Mouse (Mus musculus): ENCODE data around the gene Mcpt4.
"Not testable (repeated sequence)": the region's sequence is repeated elsewhere in the genome, so short reads cannot be mapped to it uniquely, and the experiment has no call there.

Gene Mcpt4

DNA sequence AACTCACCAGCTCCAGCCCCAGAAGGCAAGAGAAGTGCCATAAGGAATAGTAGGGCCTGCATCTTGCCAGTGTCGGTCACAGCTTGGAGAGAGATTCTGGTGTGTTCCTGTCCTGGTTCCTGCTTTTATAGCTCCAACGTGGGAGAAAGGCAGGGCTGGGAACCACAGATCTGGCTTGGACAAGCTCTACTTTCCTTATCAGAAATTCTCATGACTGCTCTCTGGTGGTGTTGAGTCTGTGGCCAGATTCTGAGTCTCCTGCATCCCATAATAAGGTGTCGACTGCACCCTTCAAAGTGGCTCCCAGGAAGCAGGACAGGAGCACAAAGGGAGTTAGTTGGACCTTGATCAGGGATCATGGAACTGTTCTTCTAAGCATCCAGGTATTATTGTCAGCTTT, at the start of gene Mcpt4:
Gene Mcpt4 (minus strand): TSS at position 101 of the 400 bp plus-strand sequence.
- DNase-seq (ENCODE audit: extremely low spot score, low spot score), result not testable (repeated sequence)

DNA sequence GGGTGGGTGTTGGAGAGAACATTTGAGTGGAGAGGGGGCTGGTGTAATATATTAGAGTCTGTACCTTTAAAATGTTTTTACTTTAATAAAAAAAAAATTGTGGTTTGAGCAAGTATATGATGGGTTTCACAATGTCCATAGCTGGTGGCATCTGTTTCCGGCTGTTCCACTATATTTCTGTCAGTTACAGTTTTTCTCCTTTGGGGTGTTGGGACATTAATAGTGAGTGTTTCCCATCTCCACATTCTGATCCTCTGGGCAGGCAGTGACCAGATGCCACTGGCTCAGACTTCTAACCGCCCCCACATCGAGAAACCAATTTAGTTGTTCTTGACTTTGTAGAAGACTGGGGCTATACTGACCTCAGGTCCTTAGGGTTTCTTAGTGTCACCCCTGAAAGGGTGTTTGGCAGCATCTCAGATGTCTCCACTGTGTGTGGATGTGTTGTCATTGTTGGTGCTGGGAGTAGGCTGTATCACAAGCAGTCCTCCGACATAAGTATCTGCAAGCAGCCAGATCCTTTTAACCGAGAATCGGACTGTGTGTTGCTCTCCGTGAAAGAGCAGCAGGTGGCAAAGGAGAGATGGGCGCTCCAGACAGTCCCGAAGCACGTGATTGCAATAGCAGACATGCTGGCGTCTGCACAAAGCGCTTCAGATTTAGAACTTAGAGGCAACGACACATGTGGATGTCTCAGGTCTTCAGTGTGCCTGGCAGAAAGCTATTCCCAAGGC, 43.5 kb upstream of the Mcpt4 start:
- DNase-seq (ENCODE audit: extremely low spot score, low spot score), result no peak

DNA sequence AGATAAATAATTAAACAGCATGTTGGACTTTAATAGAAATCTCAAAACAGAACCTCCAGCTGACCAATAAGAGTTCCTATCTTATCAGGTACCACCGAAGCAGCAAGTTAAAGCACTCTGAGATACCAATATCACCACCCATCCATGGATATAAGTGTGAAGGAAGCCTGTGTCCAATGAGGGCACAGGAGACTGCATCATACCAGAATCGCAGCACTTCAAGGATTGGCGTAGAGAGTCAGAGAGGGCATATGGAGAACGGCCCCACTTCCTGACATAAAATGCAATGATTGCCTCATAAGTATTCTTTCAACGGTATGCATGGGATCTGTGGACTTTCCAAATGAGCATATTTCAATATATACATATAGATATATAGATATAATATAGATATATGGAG, 42.9 kb upstream of the Mcpt4 start:
- DNase-seq (ENCODE audit: extremely low spot score, low spot score), result no peak

DNA sequence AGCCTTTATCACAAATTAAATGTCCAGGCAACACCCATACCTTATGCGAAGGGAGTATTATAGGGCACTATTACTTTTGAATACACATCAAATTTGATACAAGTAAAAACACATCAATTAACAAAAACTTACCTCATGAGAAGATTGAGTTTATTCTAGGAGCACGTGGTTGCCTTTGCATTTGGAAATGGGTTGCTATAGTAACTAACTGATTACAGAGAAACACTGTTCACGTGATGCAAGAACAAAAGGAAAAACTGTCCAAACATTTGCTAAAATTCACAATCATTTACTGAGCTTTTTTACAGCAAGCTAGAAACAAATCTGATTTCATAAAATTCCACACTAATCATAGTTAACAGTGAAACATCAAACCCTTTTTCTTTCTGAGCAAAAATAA, 41.3 kb upstream of the Mcpt4 start:
- no peak for DNase-seq (ENCODE audit: extremely low spot score, low spot score)

DNA sequence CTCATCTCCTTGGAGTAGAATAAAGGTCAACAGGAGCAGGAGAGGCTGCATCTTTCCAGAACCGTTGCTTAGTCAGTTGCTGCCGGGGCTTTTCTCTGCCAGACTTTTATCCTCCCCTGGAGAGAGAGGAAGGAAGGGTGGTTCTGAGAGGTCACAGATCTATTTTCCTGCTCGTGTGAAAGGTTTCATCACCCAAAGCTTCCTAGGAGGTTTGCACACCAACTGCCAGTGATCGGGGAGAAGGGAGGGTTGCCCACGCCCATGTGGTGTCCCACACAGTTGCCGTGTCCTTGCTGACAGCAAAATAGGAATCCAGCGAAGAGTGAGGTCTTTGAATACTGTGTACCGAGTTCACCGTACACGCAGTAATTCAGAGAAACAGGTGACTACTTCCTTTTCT, 40.3 kb upstream of the Mcpt4 start, which contains the start of gene Ctsg:
Gene Ctsg (minus strand): TSS at position 189 of the 400 bp plus-strand sequence.
- DNase-seq (ENCODE audit: extremely low spot score, low spot score), result no peak

DNA sequence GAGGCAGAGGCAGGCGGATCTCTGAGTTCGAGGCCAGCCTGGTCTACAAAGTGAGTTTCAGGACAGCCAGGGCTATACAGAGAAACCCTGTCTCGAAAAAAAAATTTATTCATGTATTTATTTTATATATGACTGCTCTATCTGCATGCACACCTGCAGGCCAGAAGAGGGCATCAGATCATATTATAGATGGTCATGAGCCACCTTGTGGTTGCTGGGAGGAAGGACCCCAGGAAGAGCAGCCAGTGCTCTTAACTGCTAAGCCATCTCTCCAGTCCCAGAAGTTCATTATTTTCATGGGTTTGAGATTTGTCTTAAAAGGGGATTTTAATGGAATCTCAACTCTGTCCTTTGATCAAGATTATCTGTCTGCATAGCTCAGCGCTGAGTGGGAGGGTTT, 36.8 kb upstream of the Mcpt4 start:
- DNase-seq (ENCODE audit: extremely low spot score, low spot score), result no peak

DNA sequence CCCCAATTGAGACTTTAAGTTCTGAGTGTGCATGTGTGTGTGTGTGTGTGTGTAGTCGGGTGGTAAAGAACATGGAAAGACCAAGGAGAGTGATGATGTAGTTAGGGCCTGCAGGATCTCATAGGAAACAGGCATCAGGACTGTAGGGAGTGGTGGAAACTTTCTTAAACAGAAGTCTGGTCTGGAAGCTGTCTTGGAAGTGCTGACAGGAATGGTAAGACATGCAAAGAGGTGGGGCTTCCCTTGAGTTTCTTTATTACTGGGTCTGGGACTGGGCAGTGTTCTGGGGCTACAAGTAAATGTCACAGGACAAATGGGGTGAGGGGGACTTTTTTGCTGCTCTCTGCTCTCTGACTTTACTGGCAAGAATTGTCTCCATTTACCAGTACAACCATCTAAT, 35.5 kb upstream of the Mcpt4 start:
- DNase-seq (ENCODE audit: extremely low spot score, low spot score), result no peak

DNA sequence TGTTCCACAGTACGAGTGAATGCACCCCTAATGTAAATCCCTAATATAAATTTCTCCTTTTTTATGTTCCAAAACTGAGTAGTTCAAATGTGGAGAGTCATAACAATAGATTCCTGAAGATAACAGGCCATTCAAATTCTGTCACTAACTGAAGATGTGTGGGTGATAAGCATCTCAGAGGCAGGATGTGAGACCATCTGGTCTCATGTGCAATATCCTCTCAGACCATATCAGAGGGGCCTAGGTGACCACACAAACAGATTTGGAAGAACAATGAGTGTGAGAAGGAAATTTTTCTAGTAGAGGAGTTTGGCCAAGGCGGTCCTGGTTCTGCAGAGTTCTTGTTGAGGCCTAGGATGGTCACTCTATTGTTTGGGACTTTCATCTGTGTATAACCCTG, 31.2 kb upstream of the Mcpt4 start:
- DNase-seq (ENCODE audit: extremely low spot score, low spot score), result no peak

DNA sequence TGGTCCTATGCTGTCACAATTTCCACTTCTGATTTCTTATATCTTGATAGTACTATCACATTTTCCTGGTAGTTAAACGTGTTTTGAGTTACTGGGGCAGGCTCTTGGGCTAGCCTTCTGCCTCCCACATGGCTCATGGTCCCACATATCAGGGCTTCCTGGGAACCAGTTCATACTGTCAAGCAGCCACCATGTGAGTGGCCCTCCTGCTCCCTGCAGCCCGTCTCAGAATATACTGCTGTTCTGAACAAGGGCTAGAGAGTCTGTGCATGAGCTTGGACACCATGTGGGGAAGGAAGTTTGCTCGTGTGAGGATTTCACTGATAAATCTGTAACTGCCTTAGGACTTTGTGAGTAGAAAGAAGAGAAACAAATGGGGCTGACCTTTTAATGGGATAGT, 24.6 kb upstream of the Mcpt4 start:
- DNase-seq (ENCODE audit: extremely low spot score, low spot score), result no peak

DNA sequence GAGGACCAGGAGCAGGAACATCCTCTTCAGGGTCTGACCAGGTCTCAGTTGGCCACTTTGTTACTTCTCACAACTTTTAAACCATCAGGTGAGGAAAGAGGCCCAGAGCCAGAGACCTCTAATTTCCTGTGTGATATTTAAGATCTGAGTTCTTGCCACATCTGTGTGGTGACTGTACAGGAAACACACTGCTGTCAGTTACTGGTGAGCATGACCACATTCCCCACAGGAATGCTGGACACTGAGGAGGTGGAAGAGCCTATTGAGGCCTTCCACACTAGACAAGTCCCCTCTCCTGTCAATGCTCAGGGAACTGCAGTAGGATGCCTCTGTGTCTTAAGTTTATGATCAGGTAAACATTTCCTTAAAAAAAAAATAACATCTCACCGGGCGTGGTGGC, 23.1 kb upstream of the Mcpt4 start, which contains the start of gene Mcpt8:
Gene Mcpt8 (minus strand): TSS at position 107 of the 400 bp plus-strand sequence.
- no peak for DNase-seq (ENCODE audit: extremely low spot score, low spot score)

DNA sequence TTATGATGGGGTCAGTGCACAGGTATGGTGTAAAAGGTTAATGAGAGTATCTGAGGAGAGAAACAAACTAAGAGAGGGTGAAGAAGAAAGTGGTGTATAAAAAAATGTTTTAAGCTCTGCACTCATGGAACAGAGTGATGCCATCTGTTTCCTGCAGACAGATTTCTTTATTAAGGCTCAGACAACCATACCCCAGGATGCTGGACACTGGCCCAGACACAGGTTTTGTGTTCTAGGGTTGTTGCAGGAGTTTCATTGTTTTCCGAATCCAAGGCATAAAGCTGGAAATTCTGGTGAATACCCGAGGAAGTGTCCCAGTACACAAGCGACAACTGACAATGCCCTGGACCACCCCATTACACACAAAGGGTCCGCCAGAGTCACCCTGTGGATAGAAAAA, 19.9 kb upstream of the Mcpt4 start:
- no peak for DNase-seq (ENCODE audit: extremely low spot score, low spot score)

DNA sequence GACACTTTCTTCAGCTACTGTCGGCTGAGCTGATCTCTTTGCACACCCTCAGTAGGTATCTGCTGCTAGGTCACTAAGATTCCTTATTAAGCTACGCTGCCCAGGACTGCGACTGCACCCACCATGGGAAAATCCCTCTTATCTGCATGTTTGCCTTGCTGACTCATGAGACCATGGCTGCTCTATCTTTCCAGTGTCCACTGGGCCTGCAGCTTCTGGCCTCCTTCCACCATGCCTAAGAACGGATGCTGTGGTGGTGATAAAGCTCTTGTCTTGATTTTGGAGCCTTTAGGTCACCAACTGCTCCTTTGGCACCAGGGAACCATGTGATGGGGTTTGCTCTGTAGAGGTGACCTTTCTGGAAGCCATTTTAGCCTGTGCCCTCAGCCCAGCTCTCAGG, 4.4 kb downstream of the Mcpt4 start:
- DNase-seq (ENCODE audit: extremely low spot score, low spot score), result no peak

DNA sequence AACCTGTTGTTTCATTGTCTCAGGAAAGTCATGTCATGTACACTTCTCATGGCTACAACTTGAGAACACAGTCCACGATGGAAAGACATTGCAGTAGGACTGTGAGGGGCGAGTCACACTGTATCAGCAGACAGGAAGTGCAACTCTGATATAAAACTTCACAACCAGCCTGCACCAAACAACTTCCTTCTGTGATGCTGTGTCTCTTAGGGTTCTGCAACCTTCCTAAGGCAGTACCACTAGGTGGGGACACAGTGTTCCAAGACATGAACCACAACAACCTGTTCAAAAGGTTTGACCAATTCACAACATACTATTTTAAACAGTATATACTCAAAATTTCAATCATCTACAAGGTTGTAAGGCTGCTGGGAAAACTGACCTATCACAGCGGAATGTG, 6.7 kb downstream of the Mcpt4 start:
- no peak for DNase-seq (ENCODE audit: extremely low spot score, low spot score)

DNA sequence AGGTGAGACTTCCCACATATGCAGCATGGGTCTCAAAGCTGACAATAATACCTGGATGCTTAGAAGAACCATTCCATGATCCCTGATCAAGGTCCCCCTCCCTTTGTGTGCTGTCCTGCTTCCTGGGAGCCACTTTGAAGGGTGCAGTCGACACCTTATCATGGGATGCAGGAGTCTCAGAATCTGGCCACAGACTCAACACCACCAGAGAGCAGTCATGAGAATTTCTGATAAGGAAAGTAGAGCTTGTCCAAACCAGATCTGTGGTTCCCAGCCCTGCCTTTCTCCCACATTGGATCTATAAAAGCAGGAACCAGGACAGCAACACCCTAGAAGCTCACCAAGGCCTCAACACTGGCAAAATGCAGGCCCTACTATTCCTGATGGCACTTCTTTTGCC, 20.3 kb downstream of the Mcpt4 start, which contains the start of gene Mcpt2:
Gene Mcpt2 (plus strand): TSS at position 250 of the 400 bp plus-strand sequence.
- DNase-seq (ENCODE audit: extremely low spot score, low spot score), result not testable (repeated sequence)

DNA sequence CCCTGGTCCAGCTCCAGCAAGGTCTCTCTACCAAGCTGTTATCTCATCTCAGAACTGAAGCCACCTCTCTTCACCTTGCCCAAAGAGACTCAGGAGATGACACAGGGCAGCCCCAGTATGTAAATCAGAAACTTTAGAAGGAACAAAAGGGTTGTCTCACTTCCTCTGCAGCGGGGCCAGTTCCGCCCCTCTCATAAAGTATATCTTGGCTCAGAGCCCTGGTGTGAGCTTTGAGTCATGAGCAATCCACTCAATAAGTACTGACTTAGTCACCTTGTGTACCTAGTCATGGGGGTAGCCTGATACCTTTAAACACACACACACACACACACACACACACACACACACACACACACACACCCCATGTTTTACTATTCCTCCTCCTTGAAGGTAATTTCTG, 27.7 kb downstream of the Mcpt4 start:
- DNase-seq (ENCODE audit: extremely low spot score, low spot score), result no peak

DNA sequence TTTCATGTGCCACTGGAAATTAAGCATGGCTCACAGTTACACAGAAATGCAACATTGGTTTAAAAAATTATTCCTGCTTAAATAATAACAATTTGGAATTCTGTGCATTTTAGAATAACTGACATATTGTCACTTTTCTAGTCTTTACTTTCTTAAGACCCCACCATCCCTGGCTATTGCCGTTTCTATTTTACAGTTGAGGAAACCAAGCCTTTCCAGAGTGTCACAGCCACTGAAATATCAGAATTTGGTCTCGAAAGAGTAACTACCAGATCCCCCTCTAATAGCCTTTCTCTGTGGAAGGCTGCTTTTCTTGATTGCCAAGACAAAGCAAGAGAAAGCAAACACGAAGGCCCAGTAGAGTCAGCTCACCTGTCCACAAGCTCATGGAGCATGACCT, 31.7 kb downstream of the Mcpt4 start, which contains the start of gene Mcpt9:
Gene Mcpt9 (minus strand): TSS at position 101 of the 400 bp plus-strand sequence.
- DNase-seq (ENCODE audit: extremely low spot score, low spot score), result not testable (repeated sequence)

DNA sequence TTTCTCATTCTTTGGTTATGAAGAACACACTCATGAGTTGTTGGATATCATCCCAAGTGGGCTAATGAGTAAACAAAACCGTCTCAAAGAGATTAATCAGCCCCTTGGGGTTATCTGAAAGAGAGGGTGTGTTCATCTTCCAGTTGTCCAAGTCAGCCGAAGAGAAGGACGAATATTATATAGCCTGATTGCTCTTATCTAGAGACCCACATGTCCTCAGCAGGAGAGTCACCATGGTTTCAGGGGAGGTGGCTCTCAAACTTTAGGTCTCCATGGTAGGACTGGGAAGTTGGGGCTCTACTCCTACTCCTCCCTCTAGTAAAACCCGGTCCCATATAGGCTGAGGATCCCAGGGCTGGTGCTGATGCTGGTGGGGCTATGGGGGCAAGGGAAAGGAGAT, 40.8 kb downstream of the Mcpt4 start:
- DNase-seq (ENCODE audit: extremely low spot score, low spot score), result not testable (repeated sequence)

DNA sequence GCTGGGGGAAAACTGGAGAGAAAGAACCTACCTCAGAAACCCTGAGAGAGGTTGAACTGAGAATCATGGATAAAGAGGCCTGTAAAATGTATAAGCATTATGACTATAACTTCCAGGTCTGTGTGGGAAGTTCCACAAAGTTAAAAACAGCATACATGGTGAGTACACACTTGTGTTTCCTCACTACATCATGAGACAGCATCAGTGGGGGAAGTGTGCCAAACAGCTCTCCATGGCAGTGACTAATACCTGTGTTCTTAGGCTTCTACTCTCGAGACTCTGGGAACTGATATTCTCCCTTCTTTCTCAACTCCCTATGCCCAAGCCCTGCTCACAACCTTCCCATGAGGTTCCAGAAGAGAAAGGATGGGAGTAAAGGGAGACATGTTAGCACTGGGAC, 42.7 kb downstream of the Mcpt4 start:
- DNase-seq (ENCODE audit: extremely low spot score, low spot score), result no peak

DNA sequence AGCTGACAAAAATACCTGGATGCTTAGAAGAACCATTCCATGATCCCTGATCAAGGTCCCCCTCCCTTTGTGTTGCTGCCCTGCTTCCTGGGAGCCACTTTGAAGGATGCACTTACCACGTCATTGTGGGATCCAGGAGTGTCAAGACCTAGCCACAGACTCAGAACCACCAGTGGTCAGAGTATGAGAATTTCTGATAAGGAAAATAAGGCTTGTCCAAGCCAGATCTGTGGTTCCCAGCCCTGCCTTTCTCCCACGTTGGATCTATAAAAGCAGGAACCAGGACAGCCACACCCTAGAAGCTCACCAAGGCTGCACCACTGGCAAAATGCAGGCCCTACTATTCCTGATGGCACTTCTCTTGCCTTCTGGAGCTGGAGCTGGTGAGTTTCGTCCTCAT, 44.4 kb downstream of the Mcpt4 start, which contains the start of gene Mcpt1:
Gene Mcpt1 (plus strand): TSS at position 301 of the 400 bp plus-strand sequence.
- not testable (repeated sequence) for DNase-seq (ENCODE audit: extremely low spot score, low spot score)

DNA sequence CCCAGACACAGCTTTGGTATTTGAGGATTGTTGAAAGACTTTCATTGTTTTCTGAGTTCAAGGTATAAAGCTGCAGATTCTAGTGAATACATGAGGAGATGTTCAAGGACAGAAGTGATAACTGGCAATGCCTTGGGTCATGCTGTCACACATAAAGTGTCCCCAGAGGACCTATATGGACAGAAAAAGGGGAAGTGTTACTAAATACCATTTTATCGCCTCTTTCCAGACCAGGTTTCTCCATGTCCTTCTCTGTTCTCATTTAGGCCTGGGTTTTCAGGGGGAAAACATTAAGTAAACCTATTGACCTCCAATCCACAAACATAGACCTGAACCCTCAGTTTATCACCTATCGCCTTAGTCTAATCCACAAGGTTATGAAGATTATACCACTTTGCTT, 48.2 kb downstream of the Mcpt4 start:
- no peak for DNase-seq (ENCODE audit: extremely low spot score, low spot score)

DNA sequence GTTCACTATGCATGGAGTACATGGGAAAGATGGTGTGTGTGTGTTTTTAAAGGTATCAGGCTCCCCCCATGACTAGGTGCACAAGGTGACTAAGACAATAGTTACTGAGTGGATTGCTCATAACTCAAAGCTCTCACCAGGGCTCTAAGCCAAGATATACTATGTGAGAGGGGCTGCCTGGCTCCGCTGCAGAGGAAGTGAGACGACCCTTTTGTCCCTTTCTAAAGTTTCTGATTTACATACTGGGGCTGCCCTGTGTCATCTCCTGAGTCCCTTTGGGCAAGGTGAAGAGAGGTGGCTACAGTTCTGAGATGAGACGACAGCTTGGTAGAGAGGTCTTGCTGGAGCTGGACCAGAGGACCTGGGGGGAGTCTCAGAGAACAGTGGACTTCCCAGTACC, 49.0 kb downstream of the Mcpt4 start:
- DNase-seq (ENCODE audit: extremely low spot score, low spot score), result no peak

All from neural tube, embryonic 10.5 days (tissue).